In genomic region chr10:97436662-97437061, GRCm38 (mm10) we compare ENCODE assay signal across 10 mouse cellular contexts. TPM values are rescaled to one million over a fixed set of nuclear protein-coding genes. Genes with fewer than 3 reads are reported as not detected.
A peak's percentile ranks its signal among the peaks of the same experiment; 100 is the strongest.
DNase-seq lines count a peak whose midpoint lies in the region; ATAC-seq lines count a peak whose summit lies in the region.
"Had no signal": no experiment of that assay in that cellular context is flagged by ENCODE, and none has a peak within 500 bp of the region (broad histone marks: within the 10 kb centered on the region; RNA-seq: fewer than 3 reads in every experiment).

No protein-coding gene starts in this region.

- no peak overlapping the region for H3K4me2 ChIP-seq in kidney, embryonic 14.5 days (replicated peaks; ENCODE audit: low read depth, low read length)
- H3K4me2 ChIP-seq: neural tube, embryonic 13.5 days had no signal

- ATAC-seq in kidney, embryonic 14.5 days (ENCODE audit: low FRiP score, low TSS enrichment), result no peak

- intact Hi-C loops in left cerebral cortex, postnatal 36 days (cut with DNase I), result no loop called here

- no peaks in the 10 kb centered on the region for H3K27me3 ChIP-seq in kidney, embryonic 14.5 days (ENCODE audit: control insufficient read depth, insufficient read depth, low read length)
- H3K27me3 ChIP-seq: neural tube, embryonic 13.5 days had no signal

- H3K27ac ChIP-seq in kidney, embryonic 14.5 days (ENCODE audit: low read depth, low read length), result no peak overlapping the region
- H3K27ac ChIP-seq: kidney, postnatal 0 days; neural tube, embryonic 13.5 days had no signal

- H3K4me1 ChIP-seq in kidney, embryonic 14.5 days (ENCODE audit: control insufficient read depth, insufficient read depth, low read length), result no peaks in the 10 kb centered on the region
- H3K4me1 ChIP-seq: neural tube, embryonic 13.5 days had no signal

- 83% methylated on average over 5 of the region's 5 CpGs for WGBS in kidney, embryonic 14.5 days

- no peaks in the 10 kb centered on the region for H3K36me3 ChIP-seq in kidney, embryonic 14.5 days (ENCODE audit: control insufficient read depth, insufficient read depth, low read length)
- H3K36me3 ChIP-seq: neural tube, embryonic 13.5 days had no signal

- H3K9me3 ChIP-seq in kidney, embryonic 14.5 days (ENCODE audit: control insufficient read depth, low read length), result no peaks in the 10 kb centered on the region
- H3K9me3 ChIP-seq: neural tube, embryonic 13.5 days had no signal

- no peak overlapping the region for H3K9ac ChIP-seq in kidney, embryonic 14.5 days (ENCODE audit: low read depth, low read length)
- H3K9ac ChIP-seq: neural tube, embryonic 13.5 days had no signal

- peak; percentile 56 to 80 for DNase-seq in adrenal gland, adult (ENCODE audit: inconsistent age in 2 of 2, low spot score in 1 of 2)
- no peak for DNase-seq in adrenal gland, adult 18-20 months (ENCODE audit: low spot score in 2 of 2)
- DNase-seq in urinary bladder, postnatal 36 days (ENCODE audit: low spot score in 2 of 2), result peak; percentile 5 to 14
- no peak for DNase-seq in urinary bladder, postnatal 4 days (ENCODE audit: low spot score in 2 of 2)
- peak; percentile 28 to 61 for DNase-seq in left cerebral cortex, postnatal 36 days (ENCODE audit: low spot score in 2 of 2)
- DNase-seq in telencephalon, adult 2 months (ENCODE audit: low read depth, low spot score), result peak; percentile 74
- no peak for DNase-seq in spleen, adult 18-20 months

- H3K4me3 ChIP-seq in kidney, embryonic 14.5 days (ENCODE audit: low read length), result no peak overlapping the region
- H3K4me3 ChIP-seq: neural tube, embryonic 13.5 days had no signal

RNA-seq across cellular contexts. Expression of gene Dcn, which starts 42.7 kb away (rescaled TPM):
- total RNA-seq in adrenal gland, adult 18-20 months (2021), result 100 to 1,000 TPM; 166 to 345 TPM
- 10 to 100 TPM; 14.1 to 17.6 TPM for total RNA-seq in left cerebral cortex, postnatal 36 days (2021)
- 113 and 120 TPM in 2 replicates for polyA plus RNA-seq in kidney, embryonic 14.5 days (2014; fragmentation: Nextera tagmentation; extraction: Ambion mirVana)

Comparison
In these comparisons a context has a peak if more than half of its experiments do, and no peak if none do; other contexts are left out.
1. DNase-seq: peak in adrenal gland, adult (2 of 2), urinary bladder, postnatal 36 days (2 of 2), left cerebral cortex, postnatal 36 days (2 of 2) and telencephalon, adult 2 months (single experiment); none in adrenal gland, adult 18-20 months (0 of 2), urinary bladder, postnatal 4 days (0 of 2) and spleen, adult 18-20 months (0 of 2).
2. RNA of gene Dcn, which starts 42.7 kb away (total RNA-seq): 166 to 345 TPM in adrenal gland, adult 18-20 months; 14.1 to 17.6 TPM in left cerebral cortex, postnatal 36 days; every median in the first group is over 4 times any median in the second.